Mouse (Mus musculus): ENCODE measurements at regions not wholly inside any gene's neighbourhood (a gene's known extent, or its start where the extent isn't known, plus 50 kb on each side); places are given as distances from the start of the nearest gene placed in this dataset.

GRCm38 (mm10) chr12:39797843-39798242 lies 240.0 kb downstream of the Arl4a start:
- Histone ChIP-seq H3K4me3 (ENCODE audit: insufficient read depth, low read depth, low read length) (no peak overlapping the region), H3K4me1 (ENCODE audit: control insufficient read depth, insufficient read depth, low read length) (no peaks in the 10 kb centered on the region), H3K27ac (ENCODE audit: insufficient read depth, low read depth, low read length) (no peak overlapping the region), H3K36me3 (ENCODE audit: control insufficient read depth, insufficient read depth, low read length) (no peaks in the 10 kb centered on the region), H3K27me3 (replicated peaks; ENCODE audit: control insufficient read depth, insufficient read depth, low read length) (no peaks in the 10 kb centered on the region)
- WGBS, result 93% methylated on average over 2 of the region's 2 CpGs
- DNase-seq, result no peak
- TF ChIP-seq CTCF (conservative IDR thresholded peaks at IDR 0.05; ENCODE audit: insufficient read depth, insufficient read length, low read depth, low read length) (no peak), POLR2A (IDR thresholded peaks at IDR 0.05; ENCODE audit: low read depth, low read length) (no peak)

- H3K4me1 ChIP-seq (ENCODE audit: control insufficient read depth, insufficient read depth, low read length), result no peaks in the 10 kb centered on the region
- TF ChIP-seq POLR2A (IDR thresholded peaks at IDR 0.05; ENCODE audit: low read depth, low read length) (no peak), CTCF (conservative IDR thresholded peaks at IDR 0.05; ENCODE audit: insufficient read depth, insufficient read length, low read depth, low read length) (no peak)
- H3K4me3 ChIP-seq (ENCODE audit: insufficient read depth, low read depth, low read length), result no peak overlapping the region
- H3K27me3 ChIP-seq (replicated peaks; ENCODE audit: control insufficient read depth, insufficient read depth, low read length), result no peaks in the 10 kb centered on the region
- no peak for DNase-seq
- WGBS, result 97% methylated on average over 3 of the region's 3 CpGs
- no peak overlapping the region for H3K27ac ChIP-seq (ENCODE audit: insufficient read depth, low read depth, low read length)
- H3K36me3 ChIP-seq (ENCODE audit: control insufficient read depth, insufficient read depth, low read length), result no peaks in the 10 kb centered on the region
Measured at GRCm38 (mm10) chr12:39796939-39797338, 240.9 kb downstream of the Arl4a start.

GRCm38 (mm10) chr12:39785026-39785425 lies 252.8 kb downstream of the Arl4a start:
- Histone ChIP-seq H3K4me3 (ENCODE audit: insufficient read depth, low read depth, low read length) (no peak overlapping the region), H3K27ac (ENCODE audit: insufficient read depth, low read depth, low read length) (no peak overlapping the region), H3K4me1 (ENCODE audit: control insufficient read depth, insufficient read depth, low read length) (no peaks in the 10 kb centered on the region), H3K27me3 (replicated peaks; ENCODE audit: control insufficient read depth, insufficient read depth, low read length) (no peaks in the 10 kb centered on the region), H3K36me3 (ENCODE audit: control insufficient read depth, insufficient read depth, low read length) (no peaks in the 10 kb centered on the region)
- TF ChIP-seq POLR2A (IDR thresholded peaks at IDR 0.05; ENCODE audit: low read depth, low read length) (no peak), CTCF (conservative IDR thresholded peaks at IDR 0.05; ENCODE audit: insufficient read depth, insufficient read length, low read depth, low read length) (no peak)
- 43% methylated on average over 3 of the region's 3 CpGs for WGBS
- peak; percentile 7 for DNase-seq

- no peak for DNase-seq
- no peaks in the 10 kb centered on the region for H3K36me3 ChIP-seq (ENCODE audit: control insufficient read depth, insufficient read depth, low read length)
- TF ChIP-seq POLR2A (IDR thresholded peaks at IDR 0.05; ENCODE audit: low read depth, low read length) (no peak), CTCF (conservative IDR thresholded peaks at IDR 0.05; ENCODE audit: insufficient read depth, insufficient read length, low read depth, low read length) (no peak)
- no peak overlapping the region for H3K27ac ChIP-seq (ENCODE audit: insufficient read depth, low read depth, low read length)
- no peaks in the 10 kb centered on the region for H3K4me1 ChIP-seq (ENCODE audit: control insufficient read depth, insufficient read depth, low read length)
- WGBS, result 54% methylated on average over 3 of the region's 3 CpGs
- no peaks in the 10 kb centered on the region for H3K27me3 ChIP-seq (replicated peaks; ENCODE audit: control insufficient read depth, insufficient read depth, low read length)
- H3K4me3 ChIP-seq (ENCODE audit: insufficient read depth, low read depth, low read length), result no peak overlapping the region
Measured at GRCm38 (mm10) chr12:39784532-39784931, 253.3 kb downstream of the Arl4a start.

- DNase-seq, result no peak
- no peaks in the 10 kb centered on the region for H3K27me3 ChIP-seq (replicated peaks; ENCODE audit: control insufficient read depth, insufficient read depth, low read length)
- no peak overlapping the region for H3K27ac ChIP-seq (ENCODE audit: insufficient read depth, low read depth, low read length)
- H3K4me3 ChIP-seq (ENCODE audit: insufficient read depth, low read depth, low read length), result no peak overlapping the region
- no peaks in the 10 kb centered on the region for H3K36me3 ChIP-seq (ENCODE audit: control insufficient read depth, insufficient read depth, low read length)
- 94% methylated on average over 3 of the region's 3 CpGs for WGBS
- TF ChIP-seq CTCF (conservative IDR thresholded peaks at IDR 0.05; ENCODE audit: insufficient read depth, insufficient read length, low read depth, low read length) (no peak), POLR2A (IDR thresholded peaks at IDR 0.05; ENCODE audit: low read depth, low read length) (no peak)
- H3K4me1 ChIP-seq (ENCODE audit: control insufficient read depth, insufficient read depth, low read length), result no peaks in the 10 kb centered on the region
Measured at GRCm38 (mm10) chr12:39776173-39776572, 261.7 kb downstream of the Arl4a start.

GRCm38 (mm10) chr12:39766988-39767387 lies 270.8 kb downstream of the Arl4a start:
- 71% methylated on average over 11 of the region's 11 CpGs for WGBS
- TF ChIP-seq CTCF (conservative IDR thresholded peaks at IDR 0.05; ENCODE audit: insufficient read depth, insufficient read length, low read depth, low read length) (no peak), POLR2A (IDR thresholded peaks at IDR 0.05; ENCODE audit: low read depth, low read length) (no peak)
- H3K4me1 ChIP-seq (ENCODE audit: control insufficient read depth, insufficient read depth, low read length), result no peaks in the 10 kb centered on the region
- H3K4me3 ChIP-seq (ENCODE audit: insufficient read depth, low read depth, low read length), result no peak overlapping the region
- no peak for DNase-seq
- H3K27me3 ChIP-seq (replicated peaks; ENCODE audit: control insufficient read depth, insufficient read depth, low read length), result no peaks in the 10 kb centered on the region
- no peaks in the 10 kb centered on the region for H3K36me3 ChIP-seq (ENCODE audit: control insufficient read depth, insufficient read depth, low read length)
- H3K27ac ChIP-seq (ENCODE audit: insufficient read depth, low read depth, low read length), result no peak overlapping the region

- no peak overlapping the region for H3K4me3 ChIP-seq (ENCODE audit: insufficient read depth, low read depth, low read length)
- H3K27ac ChIP-seq (ENCODE audit: insufficient read depth, low read depth, low read length), result no peak overlapping the region
- no peaks in the 10 kb centered on the region for H3K36me3 ChIP-seq (ENCODE audit: control insufficient read depth, insufficient read depth, low read length)
- WGBS, result 81% methylated on average over 3 of the region's 3 CpGs
- TF ChIP-seq CTCF (conservative IDR thresholded peaks at IDR 0.05; ENCODE audit: insufficient read depth, insufficient read length, low read depth, low read length) (no peak), POLR2A (IDR thresholded peaks at IDR 0.05; ENCODE audit: low read depth, low read length) (no peak)
- no peaks in the 10 kb centered on the region for H3K4me1 ChIP-seq (ENCODE audit: control insufficient read depth, insufficient read depth, low read length)
- no peak for DNase-seq
- H3K27me3 ChIP-seq (replicated peaks; ENCODE audit: control insufficient read depth, insufficient read depth, low read length), result no peaks in the 10 kb centered on the region
Measured at GRCm38 (mm10) chr12:39763529-39763928, 274.3 kb downstream of the Arl4a start.

- WGBS, result 61% methylated on average over 5 of the region's 5 CpGs
- TF ChIP-seq POLR2A (IDR thresholded peaks at IDR 0.05; ENCODE audit: low read depth, low read length), result no peak
- TF ChIP-seq CTCF (conservative IDR thresholded peaks at IDR 0.05; ENCODE audit: insufficient read depth, insufficient read length, low read depth, low read length), result no peak
- H3K4me1 ChIP-seq (ENCODE audit: control insufficient read depth, insufficient read depth, low read length), result no peaks in the 10 kb centered on the region
Measured at GRCm38 (mm10) chr12:39761946-39762345, 275.9 kb downstream of the Arl4a start.

More at GRCm38 (mm10) chr12:39761946-39762345, 275.9 kb downstream of the Arl4a start:
- no peaks in the 10 kb centered on the region for H3K27me3 ChIP-seq (replicated peaks; ENCODE audit: control insufficient read depth, insufficient read depth, low read length)
- no peak for DNase-seq
- no peak overlapping the region for H3K27ac ChIP-seq (ENCODE audit: insufficient read depth, low read depth, low read length)
- H3K36me3 ChIP-seq (ENCODE audit: control insufficient read depth, insufficient read depth, low read length), result no peaks in the 10 kb centered on the region
- H3K4me3 ChIP-seq (ENCODE audit: insufficient read depth, low read depth, low read length), result no peak overlapping the region
